9 mouse cellular contexts compared by ENCODE assay signal in genomic region chr4:45452569-45453111, GRCm38 (mm10). TPM values are rescaled to one million over a fixed set of nuclear protein-coding genes. Genes with fewer than 3 reads are reported as not detected.
DNase-seq lines count a peak whose midpoint lies in the region; ATAC-seq and TF ChIP-seq lines count a peak whose summit lies in the region.
"Had no signal": no experiment of that assay in that cellular context is flagged by ENCODE, and none has a peak within 500 bp of the region (broad histone marks: within the 10 kb centered on the region; RNA-seq: fewer than 3 reads in every experiment).

No protein-coding gene starts in this region.

- peak overlapping the region; percentile 38 for H3K27ac ChIP-seq in heart, embryonic 16.5 days (ENCODE audit: low read length)
- peak overlapping the region; percentile 81 for H3K27ac ChIP-seq in limb, embryonic 12.5 days

- 0 out of 2 replicates have a peak, but pooled peaks cover under 1% of the 10 kb centered on the region for H3K36me3 ChIP-seq in heart, embryonic 16.5 days (ENCODE audit: control insufficient read depth, insufficient read depth)
- peaks cover 9% of the 10 kb centered on the region; the same call in 1 of the 2 replicates for H3K36me3 ChIP-seq in limb, embryonic 12.5 days

- CTCF ChIA-PET in Patski (lab: Charles Lee): interaction anchor here (1.3 kb wide), 1 partner anchor 31 kb away, joined by 3 read pairs; no protein-coding TSS in a partner anchor

- H3K4me2 ChIP-seq in heart, embryonic 16.5 days (ENCODE audit: low read depth, low read length): no peak overlapping the region
- H3K4me2 ChIP-seq in limb, embryonic 12.5 days: peak overlapping the region; percentile 23; the same call in 1 of the 2 replicates
- H3K4me2 ChIP-seq: embryonic facial prominence, embryonic 12.5 days had no signal

- peak; percentile 53 to 78 for DNase-seq in adrenal gland, adult (ENCODE audit: inconsistent age in 2 of 2, low spot score in 1 of 2)
- DNase-seq in adrenal gland, postnatal 4 days (ENCODE audit: low spot score in 2 of 2): no peak
- no peak for DNase-seq in Patski (ENCODE audit: low read depth, low spot score)
- no peak for DNase-seq in ovary, postnatal 14 days (ENCODE audit: low spot score)
- no peak for DNase-seq in left cerebral cortex, adult 18-20 months (ENCODE audit: low spot score in 2 of 2)

- no peaks in the 10 kb centered on the region for H3K27me3 ChIP-seq in Patski
- H3K27me3 ChIP-seq in heart, embryonic 16.5 days (ENCODE audit: control insufficient read depth, insufficient read depth, low read length): no peaks in the 10 kb centered on the region
- peaks cover 16% of the 10 kb centered on the region for H3K27me3 ChIP-seq in limb, embryonic 12.5 days
- H3K27me3 ChIP-seq: embryonic facial prominence, embryonic 12.5 days had no signal

- peaks cover 32% of the 10 kb centered on the region for H3K4me1 ChIP-seq in heart, embryonic 16.5 days (ENCODE audit: control insufficient read depth, insufficient read depth, low read length)
- H3K4me1 ChIP-seq in limb, embryonic 12.5 days (replicated peaks): peaks cover 65% of the 10 kb centered on the region

- TF ChIP-seq CTCF in Patski (IDR thresholded peaks at IDR 0.05): no peak

- WGBS in heart, embryonic 16.5 days: 58% methylated on average over 7 of the region's 7 CpGs
- 41% methylated on average over 7 of the region's 7 CpGs for WGBS in limb, embryonic 12.5 days

- ATAC-seq in Patski: peak; percentile 70
- peak; percentile 39 for ATAC-seq in heart, embryonic 16.5 days (replicated peaks; ENCODE audit: extremely low read depth, insufficient read depth, low FRiP score)
- no peak for ATAC-seq in limb, embryonic 12.5 days (ENCODE audit: insufficient number of reproducible peaks, insufficient read depth, low FRiP score, low TSS enrichment, low read depth)
- peak; percentile 70 for ATAC-seq in monocyte, adult 5-6 weeks (replicated peaks; ENCODE audit: insufficient number of reproducible peaks, low FRiP score, low TSS enrichment, poor library complexity, severe bottlenecking)

- H3K9me3 ChIP-seq in heart, embryonic 16.5 days (replicated peaks; ENCODE audit: control insufficient read depth, low read length): no peaks in the 10 kb centered on the region
- H3K9me3 ChIP-seq in limb, embryonic 12.5 days: no peaks in the 10 kb centered on the region
- H3K9me3 ChIP-seq: embryonic facial prominence, embryonic 12.5 days had no signal

- H3K4me3 ChIP-seq in heart, embryonic 16.5 days (ENCODE audit: low read length): no peak overlapping the region
- H3K4me3 ChIP-seq in limb, embryonic 12.5 days (replicated peaks): no peak overlapping the region
- H3K4me3 ChIP-seq: embryonic facial prominence, embryonic 12.5 days had no signal

- in situ Hi-C loops in Patski (cut with MboI; ENCODE audit: low pct_unique_long_range_greater_than_20kb): loop anchor here (5.0 kb wide), 1 partner anchor 65 kb away; no protein-coding TSS in a partner anchor

- H3K9ac ChIP-seq in heart, embryonic 16.5 days (ENCODE audit: low read length): peak overlapping the region; percentile 6; the same call in 1 of the 2 replicates
- H3K9ac ChIP-seq in limb, embryonic 12.5 days (replicated peaks): no peak overlapping the region
- H3K9ac ChIP-seq: embryonic facial prominence, embryonic 12.5 days had no signal

- POLR2A ChIA-PET in Patski (lab: Charles Lee): interaction anchor here (0.9 to 1.6 kb wide), 2 partner anchors 42 to 67 kb away, joined by 3 to 4 read pairs; no protein-coding TSS in a partner anchor

RNA-seq across cellular contexts. Expression of gene Slc25a51, which starts 44.1 kb away (rescaled TPM):
- total RNA-seq in adrenal gland, postnatal 4 days (2021): 100 to 1,000 TPM; 242 to 245 TPM
- polyA plus RNA-seq in Patski (2021): 38.6 TPM
- 71.5 and 75.9 TPM in 2 replicates for polyA plus RNA-seq in heart, embryonic 16.5 days (2015; fragmentation: Nextera tagmentation; extraction: Ambion mirVana)
- 77.7 and 80.1 TPM in 2 replicates for polyA plus RNA-seq in limb, embryonic 12.5 days (2016; fragmentation: Nextera tagmentation; extraction: Ambion mirVana)
- total RNA-seq in monocyte, adult 5-6 weeks (2017): 43.4 to 47.8 TPM (median 44.2 TPM) in 3 replicates
- 100 to 1,000 TPM; 108 to 115 TPM for total RNA-seq in left cerebral cortex, adult 18-20 months (2021)

Comparison
In these comparisons a context has a peak if more than half of its experiments do, and no peak if none do; other contexts are left out.
1. DNase-seq: peak in adrenal gland, adult (2 of 2); none in adrenal gland, postnatal 4 days (0 of 2), Patski (single experiment), ovary, postnatal 14 days (single experiment) and left cerebral cortex, adult 18-20 months (0 of 2).